Mouse (Mus musculus): Measurements from ENCODE around the gene Ccdc39. TPM values are rescaled to one million over a fixed set of nuclear protein-coding genes. Genes with fewer than 3 reads are reported as not detected.

The Ccdc39 gene
- polyA plus RNA-seq (2015; fragmentation: Nextera tagmentation; extraction: Ambion mirVana): 2.5 and 2.7 TPM in 2 replicates

GRCm38 (mm10) chr3:33843801-33844632 lies at the start of gene Ccdc39:
Gene Ccdc39 (minus strand): TSS chr3:33844310.

GRCm38 (mm10) chr3:33799617-33800512 lies 44.2 kb downstream of the Ccdc39 start, which contains the start of gene Ttc14:
Gene Ttc14 (plus strand): TSS chr3:33799832.

Other genes with a start within 250 kb of the Ccdc39 start
- 29.9 and 49.8 TPM in 2 replicates for gene Ttc14, start 44.5 kb downstream of the Ccdc39 start, polyA plus RNA-seq (2015; fragmentation: Nextera tagmentation; extraction: Ambion mirVana)
- 44.9 and 54.3 TPM in 2 replicates for gene Fxr1, start 175.6 kb upstream of the Ccdc39 start, polyA plus RNA-seq (2015; fragmentation: Nextera tagmentation; extraction: Ambion mirVana)
- 288 and 496 TPM in 2 replicates for gene Dnajc19, start 237.0 kb upstream of the Ccdc39 start, polyA plus RNA-seq (2015; fragmentation: Nextera tagmentation; extraction: Ambion mirVana)